Mouse (Mus musculus): Measurements from ENCODE around the gene Crcp.

The Crcp gene

GRCm38 (mm10) chr5:130097837-130098236 lies 68.7 kb downstream of the Crcp start:
- no peak for DNase-seq

- no peak for DNase-seq
Observed at GRCm38 (mm10) chr5:130101724-130102123, 72.6 kb downstream of the Crcp start.

GRCm38 (mm10) chr5:130109348-130109747 lies 80.3 kb downstream of the Crcp start:
- no peak for DNase-seq
